Mouse (Mus musculus): ENCODE measurements around the gene Drd1.

GRCm38 (mm10) chr13:54071606-54072331 lies 16.3 kb upstream of the Drd1 start, which contains the start of gene Sfxn1:
- no peak for TF ChIP-seq POLR2A (IDR thresholded peaks at IDR 0.05; ENCODE audit: low read depth, low read length)
- no peak for TF ChIP-seq CTCF (IDR thresholded peaks at IDR 0.05; ENCODE audit: extremely low read depth, insufficient read depth, insufficient read length, insufficient replicate concordance)

All from spleen, adult 2 months (tissue).